Mouse (Mus musculus) forelimb bud, embryonic 11.5 days (tissue): ENCODE data around the gene Gdi2.
"Not testable (repeated sequence)": the region's sequence is repeated elsewhere in the genome, so short reads cannot be mapped to it uniquely, and the experiment has no call there.

Source experiments
- DNase-seq: peaks from one replicate; pipeline ENCODE4 v3.0.0-alpha.2; 2012; ENCODE audit warnings: low read depth, low spot score

Gene Gdi2

DNA sequence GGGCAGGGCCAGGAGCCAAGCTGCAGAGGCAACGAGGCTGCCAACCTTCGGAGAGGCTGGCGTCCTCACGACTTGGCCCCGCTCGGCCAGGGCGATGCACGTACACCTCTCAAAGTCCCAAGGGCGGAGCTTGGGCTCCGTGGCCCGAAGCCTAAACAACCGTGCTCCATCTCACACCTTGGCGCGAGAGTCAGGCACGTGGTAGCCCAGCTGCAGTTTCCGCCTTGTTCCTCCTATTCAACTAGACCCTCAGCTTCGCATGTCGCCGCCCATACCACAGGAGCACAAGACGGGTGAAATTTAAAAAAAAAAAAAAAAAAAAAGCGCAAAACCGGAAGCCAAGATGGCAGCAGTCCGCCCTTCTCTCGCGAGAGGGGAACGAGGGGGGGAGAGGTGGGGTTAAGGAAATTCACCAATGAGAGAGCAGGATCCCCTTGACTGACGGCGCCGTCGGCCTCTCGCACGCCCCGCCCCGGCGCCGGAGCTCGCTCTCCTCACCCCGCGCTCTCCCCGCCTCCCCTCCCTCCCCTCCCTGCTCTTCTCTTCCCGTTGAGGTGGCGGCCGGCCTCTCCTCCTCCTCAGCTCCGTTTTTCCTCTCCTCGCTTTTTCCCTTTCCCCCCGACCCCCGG is at the start of gene Gdi2:
Gene Gdi2 (plus strand): TSS at position 470 of the 629 bp plus-strand sequence.
- peak; percentile 99 for DNase-seq

DNA sequence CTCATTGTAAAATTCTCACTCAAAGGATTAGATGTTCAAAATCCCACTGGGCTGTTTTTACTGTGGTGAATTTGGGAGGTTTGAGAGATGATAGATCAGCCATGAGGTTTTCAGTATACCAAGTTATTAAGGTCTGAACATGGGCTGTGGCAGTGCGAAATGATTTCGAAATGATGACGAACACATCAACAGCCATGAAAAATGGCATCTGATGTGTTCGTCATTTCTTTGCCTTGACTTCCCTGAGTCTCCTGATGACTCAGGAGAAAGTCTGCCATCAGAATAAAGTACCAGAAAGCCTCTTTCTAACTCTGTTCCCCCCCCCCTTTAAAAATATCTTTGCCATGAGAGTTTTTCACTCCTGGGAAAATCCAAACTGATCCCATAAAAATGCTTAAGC is 42.3 kb upstream of the Gdi2 start:
- no peak for DNase-seq

GRCm38 (mm10) chr13:3501014-3501413 is 36.8 kb upstream of the Gdi2 start:
- not testable (repeated sequence) for DNase-seq

- DNase-seq, result not testable (repeated sequence)
Measured at GRCm38 (mm10) chr13:3515351-3515750, 22.5 kb upstream of the Gdi2 start.

DNA sequence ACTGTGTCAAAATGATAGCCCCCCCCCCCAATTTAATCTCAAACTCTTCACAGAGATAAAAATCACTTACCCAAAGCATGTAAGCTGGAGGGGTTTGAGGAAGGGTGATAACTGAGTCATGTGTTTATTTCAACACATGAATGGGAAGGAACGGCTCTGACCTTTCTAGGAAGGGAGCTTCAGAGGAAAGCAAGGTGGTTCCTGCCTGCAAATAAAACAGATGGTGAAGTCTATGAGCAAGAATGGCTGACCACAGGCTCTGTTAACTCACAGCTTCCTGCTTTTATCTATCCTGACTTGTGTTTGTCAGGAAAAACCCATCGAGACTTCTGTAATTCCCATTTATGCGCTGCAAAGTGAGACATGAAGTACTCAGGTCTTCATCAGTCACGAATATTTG is 18.5 kb upstream of the Gdi2 start:
- not testable (repeated sequence) for DNase-seq

GRCm38 (mm10) chr13:3519994-3520393 is 17.9 kb upstream of the Gdi2 start:
- not testable (repeated sequence) for DNase-seq

DNA sequence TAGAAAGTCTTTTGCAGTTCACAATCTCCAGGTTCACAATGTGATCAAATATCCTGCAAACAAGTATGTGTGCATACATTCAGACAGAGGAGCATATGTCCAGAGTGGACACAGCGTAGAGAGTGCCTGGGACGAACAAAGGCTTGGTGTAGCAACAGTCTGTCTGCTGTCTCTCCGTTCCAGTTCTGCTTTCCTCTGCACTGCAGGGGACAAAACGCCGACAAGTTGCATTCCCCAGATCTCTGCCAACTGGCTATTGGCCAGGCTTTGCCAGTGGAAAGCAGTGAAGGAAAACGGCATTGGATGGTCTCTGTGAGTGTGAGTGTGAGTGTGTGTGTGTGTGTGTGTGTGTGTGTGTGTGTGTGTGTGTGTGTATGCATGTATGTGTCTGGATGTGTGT is 14.4 kb upstream of the Gdi2 start:
- no peak for DNase-seq

- DNase-seq, result no peak
Measured at GRCm38 (mm10) chr13:3523946-3524345, 13.9 kb upstream of the Gdi2 start.

DNA sequence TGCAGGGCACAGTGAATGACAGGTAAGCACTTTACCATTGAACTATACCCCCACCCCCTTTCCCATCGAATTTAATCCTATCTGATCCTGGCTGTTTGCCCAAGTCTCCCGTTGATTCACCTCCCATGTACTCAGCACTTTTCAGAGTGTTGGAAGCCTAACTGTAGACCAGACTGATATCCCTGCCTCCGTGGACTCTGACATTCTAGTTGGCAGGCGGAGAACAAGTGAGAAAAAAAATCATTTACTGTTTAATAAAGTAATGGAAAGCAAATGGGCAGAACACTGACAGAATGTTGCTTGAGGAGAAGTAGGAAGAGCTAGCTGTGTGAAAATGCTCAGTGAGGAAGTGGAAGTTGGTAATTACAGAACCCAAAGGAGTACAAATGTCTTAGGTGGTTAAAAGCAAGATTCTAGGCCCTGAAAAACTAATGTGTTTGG is 12.2 kb upstream of the Gdi2 start:
- DNase-seq, result no peak

GRCm38 (mm10) chr13:3526328-3526727 is 11.5 kb upstream of the Gdi2 start:
- no peak for DNase-seq

DNA sequence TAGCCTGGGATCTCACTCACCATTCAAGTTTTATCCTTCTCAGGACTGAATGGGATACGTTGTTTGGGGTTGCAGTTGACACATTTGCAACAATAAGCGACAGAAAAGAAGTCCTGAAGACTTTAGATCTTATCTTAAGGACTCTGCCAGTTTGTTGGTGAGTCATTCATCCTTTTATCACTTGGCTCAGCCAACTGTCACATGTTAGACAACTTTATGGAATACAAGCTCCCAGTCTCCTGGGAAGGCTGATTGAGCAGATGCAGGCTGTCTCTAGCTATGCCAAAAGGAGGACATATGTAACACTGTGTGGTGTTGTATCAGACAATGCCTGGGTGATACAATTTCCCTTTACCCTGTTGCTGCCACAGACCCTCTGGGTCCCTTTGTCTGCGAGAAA is 7.4 kb upstream of the Gdi2 start:
- DNase-seq, result no peak

GRCm38 (mm10) chr13:3531176-3531575 is 6.7 kb upstream of the Gdi2 start:
- DNase-seq, result not testable (repeated sequence)

DNA sequence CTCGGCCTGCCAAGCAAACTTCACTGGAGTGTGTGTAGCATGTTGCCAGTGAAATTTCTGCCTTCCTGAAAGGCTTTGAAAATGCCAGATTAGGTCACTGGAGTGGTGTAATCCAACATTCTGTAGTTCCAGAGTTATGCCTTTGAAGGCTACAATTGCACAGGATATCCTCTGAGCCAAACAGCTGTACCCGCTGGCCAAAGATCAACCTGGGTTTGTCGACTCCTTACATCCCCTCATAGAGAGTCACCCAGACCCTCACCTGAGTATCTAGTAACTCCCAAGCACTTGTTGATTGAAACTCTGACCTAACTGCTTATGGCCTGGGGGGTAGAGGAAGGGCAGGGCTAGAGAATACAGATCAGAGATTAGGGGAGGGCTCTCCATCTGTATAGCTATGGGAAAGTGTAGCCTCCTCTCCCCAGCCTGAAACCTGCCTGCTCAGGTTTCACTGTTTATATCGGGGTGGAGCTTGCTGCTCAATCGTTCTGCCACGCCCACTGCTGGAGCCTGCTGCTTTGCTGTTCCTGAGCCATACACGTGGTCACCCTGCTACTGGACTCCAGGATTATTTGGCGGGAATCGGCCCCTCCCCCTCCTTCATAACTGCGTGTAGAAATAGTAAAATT is 6.1 kb upstream of the Gdi2 start:
- DNase-seq, result peak; percentile 30

DNA sequence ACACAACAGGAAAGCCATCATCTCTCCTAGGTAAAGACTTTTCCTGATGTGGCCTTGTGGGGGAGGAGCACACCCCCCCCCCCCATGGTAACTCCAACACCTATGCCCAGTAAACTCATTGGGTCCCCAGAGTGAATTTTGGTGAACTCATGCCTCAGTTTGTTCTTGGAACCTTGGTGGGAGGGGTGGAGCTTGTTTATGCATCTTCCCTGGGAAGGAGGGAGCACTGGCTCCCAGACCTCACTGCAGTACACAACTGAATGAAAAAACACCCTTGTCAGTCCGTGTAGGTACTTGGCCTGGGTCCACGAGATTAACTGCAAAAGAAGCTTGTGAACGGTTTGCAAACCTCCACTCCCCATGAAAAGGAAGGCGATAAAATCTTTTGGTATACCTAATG is 5.4 kb upstream of the Gdi2 start:
- no peak for DNase-seq

- no peak for DNase-seq
Measured at GRCm38 (mm10) chr13:3534146-3534545, 3.7 kb upstream of the Gdi2 start.

- peak; percentile 60 for DNase-seq
Measured at GRCm38 (mm10) chr13:3538223-3538968, 533 bp downstream of the Gdi2 start.

DNA sequence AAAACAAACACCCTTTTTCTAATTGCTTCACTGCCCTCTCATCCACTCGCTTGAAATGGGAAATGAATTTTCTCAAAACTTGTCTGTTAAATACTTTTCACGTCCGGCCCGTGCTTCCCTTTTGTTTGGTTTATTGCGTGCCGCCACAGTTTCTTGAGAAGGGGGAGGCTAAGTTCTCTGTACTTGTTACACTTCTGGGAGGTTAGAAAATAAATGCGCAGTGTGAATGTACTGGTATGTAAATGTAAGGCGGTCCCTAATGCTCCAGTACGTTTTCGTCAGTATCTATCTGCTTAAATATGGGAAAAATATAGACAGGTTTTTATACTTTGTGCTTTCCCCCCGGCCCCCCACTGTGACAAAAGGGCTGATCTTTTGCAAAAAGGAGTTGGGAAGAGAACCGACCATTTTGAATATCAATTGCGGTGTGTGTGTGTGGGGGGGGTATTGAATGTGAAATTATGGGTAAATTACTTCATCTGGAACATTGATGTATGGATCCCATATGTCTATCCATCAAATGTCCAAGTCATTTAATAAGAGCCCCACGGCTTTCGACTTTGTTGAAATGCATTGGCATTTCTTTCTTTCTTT is 1.2 kb downstream of the Gdi2 start:
- DNase-seq, result no peak

DNA sequence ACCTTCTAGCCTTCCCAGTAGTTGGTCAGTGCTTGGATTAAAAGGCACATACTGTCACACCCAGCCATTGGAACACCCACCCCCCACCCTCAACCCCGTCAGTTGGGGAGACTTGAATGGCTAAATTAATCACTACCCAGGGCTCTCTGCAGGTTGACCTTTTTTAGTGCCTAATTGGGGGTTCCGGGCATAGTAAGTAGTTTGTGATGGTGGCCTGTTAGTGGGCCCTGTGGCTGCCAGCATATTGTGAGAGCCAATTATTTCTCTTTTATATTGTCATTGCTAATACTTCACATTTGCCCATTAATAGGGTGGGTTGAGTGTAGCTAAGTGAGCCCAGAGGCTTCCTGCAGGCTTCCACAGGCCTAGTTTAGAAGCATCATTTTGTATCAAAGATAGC is 2.3 kb downstream of the Gdi2 start:
- no peak for DNase-seq

- DNase-seq, result no peak
Measured at GRCm38 (mm10) chr13:3541159-3541782, 3.4 kb downstream of the Gdi2 start.

- DNase-seq, result no peak
Measured at GRCm38 (mm10) chr13:3544077-3544874, 6.4 kb downstream of the Gdi2 start.

DNA sequence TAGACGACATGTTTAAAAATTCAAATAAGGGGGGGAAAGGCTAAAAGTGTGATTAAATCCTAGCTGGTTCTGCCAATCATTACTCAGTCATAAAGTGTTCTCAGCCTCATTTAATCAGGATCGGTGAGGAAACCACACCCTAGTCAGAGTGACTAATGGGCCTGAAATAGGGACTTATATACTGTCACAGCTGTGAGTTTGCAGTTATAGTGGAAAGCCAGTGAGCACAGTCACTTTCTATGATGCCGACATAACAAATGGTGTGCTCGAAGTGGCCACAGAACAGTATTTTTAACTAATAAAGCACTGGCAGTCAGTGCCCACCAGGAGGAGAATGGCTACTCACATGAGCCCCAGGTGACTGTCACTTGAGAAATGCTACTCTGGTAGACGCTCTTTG is 7.1 kb downstream of the Gdi2 start:
- DNase-seq, result no peak
